In the genomic region with DNA sequence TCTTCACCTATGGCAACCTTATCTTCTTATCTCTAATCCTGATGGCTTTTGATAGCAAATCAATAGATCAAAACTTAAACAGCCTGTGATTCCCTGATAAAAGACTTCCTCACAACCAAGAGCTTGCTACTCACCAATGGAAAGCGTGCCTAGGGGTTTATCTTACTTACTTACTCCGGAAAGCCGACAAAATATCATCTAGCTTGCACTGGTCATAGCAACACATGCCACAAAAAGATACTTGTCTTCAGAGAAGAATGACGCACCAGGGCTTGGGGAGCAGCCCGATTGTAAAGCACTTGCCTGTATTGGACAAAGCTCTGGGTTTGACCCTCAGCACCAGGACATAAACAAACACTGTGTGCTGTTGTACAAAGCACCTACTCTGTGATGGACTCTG, we compare ENCODE assay signal across 22 mouse cellular contexts.
"Had no signal": no experiment of that assay in that cellular context is flagged by ENCODE, and none has a peak within 500 bp of the region (broad histone marks: within the 10 kb centered on the region; RNA-seq: fewer than 3 reads in every experiment).

No protein-coding gene starts in this region.

- H3K4me3 ChIP-seq: kidney, embryonic 15.5 days; left cerebral cortex, adult 2 months; limb, embryonic 12.5 days; limb, embryonic 15.5 days; midbrain, embryonic 12.5 days; midbrain, embryonic 15.5 days; myocyte; neural tube, embryonic 13.5 days had no signal

- H3K9me3 ChIP-seq: kidney, embryonic 15.5 days; limb, embryonic 12.5 days; limb, embryonic 15.5 days; midbrain, embryonic 12.5 days; midbrain, embryonic 15.5 days; neural tube, embryonic 13.5 days had no signal

- ATAC-seq: intestine, postnatal 0 days; liver, postnatal 0 days; lung, postnatal 0 days; midbrain, embryonic 15.5 days had no signal

- H3K36me3 ChIP-seq: kidney, embryonic 15.5 days; limb, embryonic 12.5 days; limb, embryonic 15.5 days; midbrain, embryonic 12.5 days; midbrain, embryonic 15.5 days; neural tube, embryonic 13.5 days had no signal

- DNase-seq: kidney, adult 2 months; kidney, postnatal 10 days; kidney, postnatal 36 days; layer of hippocampus, postnatal 36 days; left cerebral cortex, postnatal 4 days; liver, postnatal 0 days; lung, embryonic 14.5 days; retina, postnatal 1 day; right cerebral cortex, postnatal 25 days; thymus, adult 18-20 months; thymus, postnatal 14 days; thymus, postnatal 4 days had no signal

- H3K27me3 ChIP-seq: kidney, embryonic 15.5 days; midbrain, embryonic 15.5 days had no signal
